Mouse (Mus musculus) gastrocnemius, adult 18-20 months (tissue): ENCODE results near the gene Slc6a8. TPM values are rescaled to one million over a fixed set of nuclear protein-coding genes. Genes with fewer than 3 reads are reported as not detected.

ENCODE experiments used
- DNase-seq: peaks from one replicate; pipeline ENCODE4 v3.0.0; 2021; ENCODE audit warnings: low spot score
- total RNA-seq, 2 experiments: library from RNA; stranded (reverse); gene quantifications; 2 replicates each; pipeline ENCODE4 v1.2.3; 2021

The Slc6a8 gene
- total RNA-seq, 2 experiments from 2014 or later, result 108 to 141 TPM

- no peak for DNase-seq
These were observed 11.2 kb downstream of the Slc6a8 start for GRCm38 (mm10) chrX:73684156-73684555.

GRCm38 (mm10) chrX:73684978-73685377 is 12.0 kb downstream of the Slc6a8 start:
- DNase-seq, result no peak

GRCm38 (mm10) chrX:73685629-73686028 is 12.7 kb downstream of the Slc6a8 start:
- DNase-seq, result peak; percentile 59

- DNase-seq, result peak; percentile 73
These were observed 18.1 kb downstream of the Slc6a8 start for GRCm38 (mm10) chrX:73690917-73691629.

- DNase-seq, result no peak
These were observed 27.5 kb downstream of the Slc6a8 start for GRCm38 (mm10) chrX:73700472-73700871.

GRCm38 (mm10) chrX:73715476-73716108 is 42.6 kb downstream of the Slc6a8 start:
- peak; percentile 24 for DNase-seq

GRCm38 (mm10) chrX:73716109-73716661 is 43.2 kb downstream of the Slc6a8 start, which contains the start of the genes Bcap31 and Abcd1:
Gene Bcap31 (minus strand): TSS chrX:73716175.
Gene Abcd1 (plus strand): TSS chrX:73716597.
- peak; percentile 93 for DNase-seq

- peak; percentile 2 for DNase-seq
These were observed 44.0 kb downstream of the Slc6a8 start for GRCm38 (mm10) chrX:73716709-73717545.

GRCm38 (mm10) chrX:73717667-73718066 is 44.7 kb downstream of the Slc6a8 start:
- DNase-seq, result peak; percentile 10

- peak; percentile 29 for DNase-seq
These were observed 45.3 kb downstream of the Slc6a8 start for GRCm38 (mm10) chrX:73718271-73718670.

- peak; percentile 14 for DNase-seq
These were observed 45.9 kb downstream of the Slc6a8 start for GRCm38 (mm10) chrX:73718686-73719362.

- DNase-seq, result no peak
These were observed 58.0 kb downstream of the Slc6a8 start for GRCm38 (mm10) chrX:73730908-73731307.

Other genes with a start within 250 kb of the Slc6a8 start
- not detected for gene Trex2, start 237.8 kb upstream of the Slc6a8 start, total RNA-seq
- gene Haus7, start 214.1 kb upstream of the Slc6a8 start, total RNA-seq, result 10 to 100 TPM in 1 of 2 experiments, 1 to 10 TPM in 1; 9.7 to 12.3 TPM
- 10 to 100 TPM; 43.9 to 70.1 TPM for gene Bgn, start 189.5 kb upstream of the Slc6a8 start, total RNA-seq
- gene Atp2b3, start 170.1 kb upstream of the Slc6a8 start, total RNA-seq, result 10 to 100 TPM; 10.6 to 10.7 TPM
- gene Dusp9, start 33.7 kb upstream of the Slc6a8 start, total RNA-seq, result not detected
- 10 to 100 TPM in 1 of 2 experiments, 1 to 10 TPM in 1; 8.6 to 11.6 TPM for gene Pnck, start 13.0 kb upstream of the Slc6a8 start, total RNA-seq
- gene Bcap31, start 43.0 kb downstream of the Slc6a8 start, total RNA-seq, result 10 to 100 TPM; 54.2 to 63.8 TPM
- 10 to 100 TPM; 18.7 to 21.2 TPM for gene Abcd1, start 43.4 kb downstream of the Slc6a8 start, total RNA-seq
- gene Plxnb3, start 83.9 kb downstream of the Slc6a8 start, total RNA-seq, result under 1 TPM; 0.68 to 0.69 TPM
- 10 to 100 TPM; 34.1 to 35.2 TPM for gene Srpk3, start 101.3 kb downstream of the Slc6a8 start, total RNA-seq
- 100 to 1,000 TPM; 375 to 389 TPM for gene Idh3g, start 113.7 kb downstream of the Slc6a8 start, total RNA-seq
- 10 to 100 TPM; 70.2 to 76.6 TPM for gene Ssr4, start 113.9 kb downstream of the Slc6a8 start, total RNA-seq
- 1 to 10 TPM in 1 of 2 experiments, under 1 TPM in 1; 0.66 to 1.0 TPM for gene Pdzd4, start 151.8 kb downstream of the Slc6a8 start, total RNA-seq
- not detected for gene Avpr2, start 219.0 kb downstream of the Slc6a8 start, total RNA-seq
- gene L1cam, start 223.0 kb downstream of the Slc6a8 start, total RNA-seq, result 1 to 10 TPM; 1.5 to 2.7 TPM
- gene Arhgap4, start 248.7 kb downstream of the Slc6a8 start, total RNA-seq, result under 1 TPM; 0.33 to 0.43 TPM
- gene Naa10, start 248.8 kb downstream of the Slc6a8 start, total RNA-seq, result 10 to 100 TPM; 50.2 to 56.5 TPM